Mouse (Mus musculus) hematopoietic multipotent progenitor cell, adult 10-12 weeks (in vitro differentiated cells): Measurements from ENCODE around the gene Cog7. TPM values are rescaled to one million over a fixed set of nuclear protein-coding genes. Genes with fewer than 3 reads are reported as not detected.

Experiments
- polyA plus RNA-seq: library from polyadenylated mRNA; stranded (reverse); fragments of >175 nt; gene quantifications from 2 replicates; pipeline ENCODE4 v1.2.3, GENCODE M21; 2012; ENCODE audit warnings: low replicate concordance

Gene Cog7
- polyA plus RNA-seq: 5.3 and 7.0 TPM in 2 replicates

DNA sequence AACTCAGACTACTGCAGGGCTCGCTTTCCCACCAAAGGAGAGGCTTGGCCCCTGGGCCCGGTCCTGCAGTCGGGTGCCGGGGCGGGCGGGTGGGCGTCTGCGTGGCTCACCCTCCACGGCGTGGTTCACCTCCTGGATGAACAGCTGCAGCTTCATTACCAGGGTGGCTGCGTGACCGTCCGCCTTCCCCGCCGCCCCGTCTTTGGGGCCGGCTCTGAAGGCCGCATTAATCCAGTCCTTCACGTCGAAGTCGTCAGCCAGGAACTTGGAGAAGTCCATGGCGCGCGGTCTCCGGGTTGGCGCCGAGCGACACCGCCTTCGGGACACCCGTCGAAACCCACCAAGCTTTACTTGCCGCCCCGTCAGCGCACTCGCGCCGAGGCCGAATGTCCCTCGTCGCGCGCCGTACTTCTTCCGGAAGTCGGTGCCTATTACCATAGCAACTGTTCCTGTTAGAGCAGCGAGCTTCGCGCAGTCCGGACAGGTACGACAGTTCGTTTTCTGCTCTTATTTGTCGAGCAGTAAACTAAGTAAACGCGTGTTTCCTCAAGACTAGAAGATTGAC, at the start of gene Cog7:
Gene Cog7 (minus strand): TSS at position 405 of the 565 bp plus-strand sequence.

DNA sequence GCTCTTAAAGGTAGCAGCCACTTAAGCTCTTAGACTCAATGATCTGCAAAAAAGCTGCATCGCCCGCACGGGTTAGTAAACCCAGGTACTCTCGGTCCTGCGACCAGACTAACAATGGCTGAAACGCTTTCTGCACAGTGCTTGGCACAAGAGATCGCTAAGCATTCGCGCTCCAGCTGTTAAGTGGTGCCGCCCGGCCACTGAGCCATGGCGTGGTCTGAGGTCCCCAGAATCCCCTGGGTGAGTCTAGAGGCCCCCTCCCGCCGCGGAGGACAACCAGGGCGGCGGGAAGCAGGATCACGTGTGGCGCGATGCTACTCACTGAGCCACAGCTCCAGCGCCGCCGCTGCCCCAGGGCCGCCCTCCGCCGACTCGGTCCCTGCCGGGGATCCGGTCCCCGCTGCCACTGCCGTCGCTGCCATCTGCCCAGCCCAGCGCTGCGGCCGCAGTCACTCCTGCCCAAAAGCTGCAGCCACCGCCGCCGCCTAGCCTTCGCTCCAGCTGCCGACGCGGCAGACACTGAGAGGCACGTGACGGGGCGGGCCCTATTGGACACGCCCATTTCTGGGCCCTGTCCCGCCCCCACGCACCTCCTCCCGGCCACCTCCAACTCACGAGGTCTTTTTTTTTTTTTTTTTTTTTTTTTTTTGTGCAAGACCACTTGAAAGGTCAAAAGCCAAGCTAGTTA, 39.3 kb upstream of the Cog7 start, which contains the start of gene Gga2:
Gene Gga2 (minus strand): TSS at position 556 of the 688 bp plus-strand sequence.

DNA sequence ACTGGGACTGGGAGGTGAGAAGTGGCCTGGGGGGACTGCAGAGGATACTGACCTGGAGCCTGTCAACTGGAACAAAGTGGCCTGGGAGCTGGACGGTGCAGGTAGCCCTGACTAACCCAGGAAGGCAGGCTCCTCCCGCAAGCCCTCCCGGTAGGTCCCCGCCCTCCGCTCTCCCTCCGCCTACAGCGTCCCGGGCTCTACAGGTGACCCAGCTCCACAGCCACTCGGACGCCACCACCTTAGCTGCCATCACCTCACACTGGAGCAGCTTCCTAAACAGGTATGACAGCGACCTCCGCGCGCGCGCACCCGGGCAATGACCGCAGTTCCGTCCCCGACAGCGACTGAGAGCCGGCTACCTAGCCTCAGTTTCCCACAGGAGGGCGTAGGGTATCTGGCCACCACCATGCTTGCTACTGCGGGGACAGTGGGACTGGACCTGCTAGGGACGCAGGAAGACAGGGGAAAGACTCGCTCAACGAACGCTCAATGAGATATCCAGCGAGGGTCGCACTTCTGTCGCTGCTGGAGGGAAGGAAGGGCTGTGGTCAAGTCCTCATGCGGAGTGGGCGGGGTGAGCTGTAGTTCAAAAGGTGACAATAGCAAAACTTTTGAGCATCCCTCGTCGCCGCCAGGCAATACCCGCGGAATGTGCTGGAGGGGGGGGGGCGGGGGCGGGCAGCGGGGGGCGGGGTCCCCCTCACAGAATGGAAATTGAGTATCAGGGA, 116.5 kb downstream of the Cog7 start, which contains the start of gene Scnn1b:
Gene Scnn1b (plus strand): TSS at position 181 of the 728 bp plus-strand sequence.

Other genes starting within 250 kb of the Cog7 start
- not detected in 2 replicates for gene Scnn1g, start 247.2 kb downstream of the Cog7 start, polyA plus RNA-seq
- not detected in 2 replicates for gene Scnn1b, start 116.7 kb downstream of the Cog7 start, polyA plus RNA-seq
- gene Gga2, start 39.5 kb upstream of the Cog7 start, polyA plus RNA-seq: 141 and 162 TPM in 2 replicates
- 21.2 and 44.2 TPM in 2 replicates for gene Ubfd1, start 85.5 kb upstream of the Cog7 start, polyA plus RNA-seq
- gene Ears2, start 85.6 kb upstream of the Cog7 start, polyA plus RNA-seq: 12.4 and 12.7 TPM in 2 replicates
- 308 and 682 TPM in 2 replicates for gene Ndufab1, start 120.2 kb upstream of the Cog7 start, polyA plus RNA-seq
- 0.94 and 2.1 TPM in 2 replicates for gene Palb2, start 151.3 kb upstream of the Cog7 start, polyA plus RNA-seq
- 8.5 and 11.7 TPM in 2 replicates for gene Dctn5, start 151.3 kb upstream of the Cog7 start, polyA plus RNA-seq
- gene Plk1, start 177.7 kb upstream of the Cog7 start, polyA plus RNA-seq: 8.2 and 26.6 TPM in 2 replicates
- not detected in 2 replicates for gene Ern2, start 204.5 kb upstream of the Cog7 start, polyA plus RNA-seq
- 0.34 TPM in 1 of 2 replicates, not detected in the other for gene Chp2, start 237.8 kb upstream of the Cog7 start, polyA plus RNA-seq